Mouse (Mus musculus): ENCODE data around the gene Gm20838. TPM values are rescaled to one million over a fixed set of nuclear protein-coding genes. Genes with fewer than 3 reads are reported as not detected.
"Not testable (repeated sequence)": the region's sequence is repeated elsewhere in the genome, so short reads cannot be mapped to it uniquely, and the experiment has no call there.

Gm20838 gene
- not detected in 2 replicates for polyA plus RNA-seq (2014; fragmentation: Nextera tagmentation; extraction: Ambion mirVana)

GRCm38 (mm10) chrY:33543064-33543463 is at the start of gene Gm20838:
Gm20838 (minus strand) TSS chrY:33543164.
- H3K4me3 ChIP-seq (replicated peaks; ENCODE audit: low read depth, low read length); H3K4me2 ChIP-seq (ENCODE audit: low read length); DNase-seq; H3K27ac ChIP-seq (replicated peaks; ENCODE audit: low read depth, low read length); H3K36me3 ChIP-seq (ENCODE audit: control insufficient read depth, insufficient read depth, low read length); ATAC-seq (ENCODE audit: low FRiP score, low TSS enrichment); H3K27me3 ChIP-seq (ENCODE audit: control insufficient read depth, insufficient read depth, low read length); H3K4me1 ChIP-seq (ENCODE audit: control insufficient read depth, insufficient read depth, low read length); H3K9me3 ChIP-seq (ENCODE audit: control insufficient read depth, low read length); H3K9ac ChIP-seq (replicated peaks; ENCODE audit: low read length): not testable (repeated sequence)
- WGBS = no CpG with 5 or more reads among the region's 8 CpGs
